Mouse (Mus musculus) telencephalon, adult 2 months (tissue): ENCODE results near the gene Ankrd12.
A peak's percentile ranks its signal among the peaks of the same experiment; 100 is the strongest.

Experiments
- DNase-seq: peaks from one replicate; pipeline ENCODE4 v3.0.0-alpha.2; 2011; ENCODE audit warnings: low read depth, low spot score

The Ankrd12 gene

DNA sequence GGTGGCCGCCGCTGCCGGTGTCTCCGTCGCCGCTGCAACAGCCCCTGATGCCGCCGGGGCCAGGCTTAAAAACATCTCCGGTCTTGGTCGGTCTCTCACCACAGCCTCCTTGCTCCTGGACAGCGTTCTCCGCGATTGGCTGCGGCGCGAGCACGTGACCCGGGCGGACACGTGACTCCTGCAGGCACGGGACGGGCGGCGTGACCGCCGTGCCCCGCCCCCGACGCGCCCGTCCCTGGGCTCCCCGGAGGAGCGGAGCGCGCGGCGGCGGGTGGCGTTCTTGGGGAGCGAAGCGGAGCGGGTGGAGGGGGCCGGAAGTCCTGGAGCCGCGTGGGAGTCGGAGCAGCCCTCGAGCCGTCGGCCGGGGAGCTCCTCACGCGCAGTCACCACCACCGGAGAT lies at the start of gene Ankrd12:
Ankrd12 (minus strand) TSS at position 156 of the 400 bp plus-strand sequence.
- peak; percentile 88 for DNase-seq

DNA sequence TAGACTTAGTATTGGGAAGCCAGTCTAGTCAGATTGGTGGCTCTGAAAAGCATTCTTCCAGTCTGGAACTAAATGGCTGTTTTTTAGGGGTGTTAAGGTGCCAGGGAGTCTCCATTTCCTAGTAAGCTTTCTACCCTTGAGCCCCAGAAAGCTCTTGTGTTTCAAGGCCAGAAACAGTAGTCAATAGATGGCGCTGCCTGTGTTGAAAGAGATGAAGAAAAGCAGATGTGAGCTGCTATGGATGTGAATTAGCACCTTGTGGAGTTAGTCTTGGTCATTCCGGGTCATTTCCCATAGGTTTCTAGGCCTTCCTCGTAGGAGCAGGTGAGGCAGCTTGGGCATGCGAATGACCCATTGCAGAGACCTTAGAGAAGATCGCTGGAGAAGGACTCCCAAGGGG lies 48.3 kb upstream of the Ankrd12 start:
- no peak for DNase-seq

GRCm38 (mm10) chr17:66123816-66124610 lies 47.1 kb upstream of the Ankrd12 start:
- peak; percentile 6 for DNase-seq

DNA sequence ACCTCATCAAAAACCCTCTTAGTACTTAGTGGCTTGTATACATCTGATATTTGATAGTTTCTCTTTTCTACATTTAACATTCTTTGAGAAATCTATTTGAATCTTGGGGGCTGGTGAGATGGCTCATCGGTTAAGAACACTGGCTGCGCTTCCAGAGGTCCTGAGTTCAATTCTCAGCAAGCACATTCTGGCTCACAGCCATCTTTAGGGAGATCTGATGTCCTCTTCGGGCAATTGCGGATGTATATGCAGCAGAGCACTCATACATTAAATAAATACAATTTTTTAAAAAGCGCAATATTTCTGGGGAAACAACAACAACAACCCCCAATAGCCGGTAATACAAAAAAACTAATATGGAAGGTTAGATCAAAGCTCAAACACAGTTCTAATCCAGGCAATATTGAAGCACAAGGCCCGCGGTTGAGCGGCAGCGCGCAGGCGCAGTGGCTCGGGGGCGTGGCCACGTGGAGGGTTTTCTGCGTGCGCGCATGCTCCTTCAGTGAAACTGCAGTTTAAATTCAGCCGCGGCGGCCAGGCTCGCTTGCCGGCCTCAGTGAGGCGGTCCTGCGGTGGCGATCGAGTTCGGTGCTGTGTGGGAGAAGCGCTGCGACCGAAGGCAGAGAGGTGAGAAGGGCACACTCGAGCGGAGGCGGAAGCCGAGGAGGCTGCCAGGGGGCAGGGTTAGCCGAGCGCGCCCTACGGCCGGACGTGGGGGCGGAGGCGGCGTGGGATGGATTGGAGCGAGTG lies 46.4 kb upstream of the Ankrd12 start, which contains the start of gene Ddx11:
Ddx11 (plus strand) TSS at position 455 of the 750 bp plus-strand sequence.
- peak; percentile 74 for DNase-seq

- DNase-seq, result no peak
These were observed 43.8 kb upstream of the Ankrd12 start for GRCm38 (mm10) chr17:66120701-66121100.

DNA sequence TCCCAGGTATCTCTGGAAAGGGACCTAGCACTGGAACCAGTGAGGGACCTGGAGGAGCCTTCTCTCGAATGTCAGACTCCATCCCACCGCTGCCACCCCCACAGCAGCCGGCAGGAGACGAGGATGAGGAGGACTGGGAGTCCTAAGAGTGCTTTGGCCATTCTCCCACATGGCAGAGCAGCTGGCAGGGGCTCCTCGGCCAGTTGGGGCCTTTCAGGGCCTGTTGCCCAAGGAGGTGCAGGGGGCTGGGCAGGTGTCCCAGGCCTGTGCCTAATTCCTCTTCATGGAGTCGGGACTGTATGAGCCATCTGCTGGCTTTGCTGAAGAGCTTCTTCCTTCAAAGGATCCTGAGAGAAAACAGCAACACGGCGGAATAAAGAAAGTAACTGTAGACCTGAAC lies 42.1 kb upstream of the Ankrd12 start:
- DNase-seq, result no peak

GRCm38 (mm10) chr17:66112166-66112565 lies 35.3 kb upstream of the Ankrd12 start:
- DNase-seq, result no peak

- DNase-seq, result peak; percentile 90
These were observed 34.6 kb upstream of the Ankrd12 start, which contains the start of gene Washc1 for GRCm38 (mm10) chr17:66111402-66111959. Washc1 (plus strand) TSS chr17:66111545.

GRCm38 (mm10) chr17:66110746-66111145 lies 33.9 kb upstream of the Ankrd12 start:
- peak; percentile 9 for DNase-seq

DNA sequence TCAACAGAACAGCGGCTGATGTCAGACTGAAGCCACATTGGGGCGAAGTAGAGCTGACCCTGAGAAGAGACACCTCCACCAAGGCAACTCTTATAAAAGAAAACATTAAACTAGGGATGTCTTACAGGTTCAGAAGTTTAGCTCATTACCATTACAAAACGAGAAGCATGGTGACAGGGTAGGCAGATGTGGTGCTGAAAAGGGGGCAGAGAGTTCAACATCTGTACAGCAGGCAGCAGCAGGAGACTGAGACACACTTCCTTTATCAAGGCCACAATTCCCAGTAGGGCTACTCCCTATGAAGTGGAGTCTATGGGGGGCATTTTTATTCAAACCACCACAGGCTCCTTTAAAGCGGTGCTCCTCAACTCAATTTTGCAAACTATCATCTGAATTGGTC lies 31.3 kb upstream of the Ankrd12 start:
- DNase-seq, result no peak

- DNase-seq, result no peak
These were observed 30.6 kb upstream of the Ankrd12 start for GRCm38 (mm10) chr17:66107466-66107865.

DNA sequence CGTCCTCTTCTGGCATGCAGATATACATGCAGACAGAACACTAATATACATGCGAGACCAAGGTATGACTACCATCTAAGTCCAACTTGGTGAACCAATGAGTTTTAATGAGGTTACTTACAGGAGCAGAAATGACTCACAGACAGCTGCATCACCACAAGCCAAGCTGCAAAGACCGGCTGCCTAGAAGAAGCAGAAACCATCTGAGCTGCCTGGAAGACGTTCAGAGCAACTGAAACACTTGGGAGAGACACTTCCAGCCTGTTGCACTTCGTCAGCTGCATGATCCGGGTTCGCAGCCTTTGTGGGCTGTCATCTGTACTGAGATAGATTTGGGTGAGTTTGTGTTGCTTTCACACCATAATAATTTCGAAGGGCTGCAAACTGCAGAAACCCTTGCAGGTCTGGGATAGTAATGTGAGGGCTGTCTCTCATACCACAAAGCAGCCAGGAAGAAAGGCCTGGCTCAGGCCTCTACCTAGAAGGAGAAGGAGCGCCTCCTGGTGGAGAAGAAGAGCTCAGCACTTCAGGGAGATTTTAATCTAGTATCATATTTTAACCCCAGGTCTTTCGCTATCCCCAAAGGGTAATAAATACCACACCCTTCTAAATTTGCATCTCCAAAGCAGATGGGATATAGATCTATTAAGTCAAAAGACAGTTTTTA lies 29.8 kb upstream of the Ankrd12 start:
- peak; percentile 17 for DNase-seq

DNA sequence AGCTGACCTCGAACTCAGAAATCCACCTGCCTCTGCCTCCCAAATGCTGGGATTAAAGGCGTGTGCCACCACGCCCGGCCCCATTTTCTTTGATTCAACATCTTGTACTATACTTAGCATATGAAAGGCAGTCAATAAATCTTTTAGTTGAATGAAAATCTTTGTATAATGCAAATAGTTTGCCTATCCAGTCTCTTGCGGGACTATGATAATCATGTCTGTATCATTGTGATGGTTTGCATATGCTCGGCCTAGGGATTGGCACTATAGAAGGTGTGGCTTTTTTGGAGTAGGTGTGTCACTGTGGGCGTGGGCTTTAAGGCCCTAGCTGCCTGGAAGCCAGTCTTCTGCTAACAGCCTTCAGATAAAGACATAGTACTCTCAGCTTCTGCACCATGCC lies 27.2 kb upstream of the Ankrd12 start:
- no peak for DNase-seq

DNA sequence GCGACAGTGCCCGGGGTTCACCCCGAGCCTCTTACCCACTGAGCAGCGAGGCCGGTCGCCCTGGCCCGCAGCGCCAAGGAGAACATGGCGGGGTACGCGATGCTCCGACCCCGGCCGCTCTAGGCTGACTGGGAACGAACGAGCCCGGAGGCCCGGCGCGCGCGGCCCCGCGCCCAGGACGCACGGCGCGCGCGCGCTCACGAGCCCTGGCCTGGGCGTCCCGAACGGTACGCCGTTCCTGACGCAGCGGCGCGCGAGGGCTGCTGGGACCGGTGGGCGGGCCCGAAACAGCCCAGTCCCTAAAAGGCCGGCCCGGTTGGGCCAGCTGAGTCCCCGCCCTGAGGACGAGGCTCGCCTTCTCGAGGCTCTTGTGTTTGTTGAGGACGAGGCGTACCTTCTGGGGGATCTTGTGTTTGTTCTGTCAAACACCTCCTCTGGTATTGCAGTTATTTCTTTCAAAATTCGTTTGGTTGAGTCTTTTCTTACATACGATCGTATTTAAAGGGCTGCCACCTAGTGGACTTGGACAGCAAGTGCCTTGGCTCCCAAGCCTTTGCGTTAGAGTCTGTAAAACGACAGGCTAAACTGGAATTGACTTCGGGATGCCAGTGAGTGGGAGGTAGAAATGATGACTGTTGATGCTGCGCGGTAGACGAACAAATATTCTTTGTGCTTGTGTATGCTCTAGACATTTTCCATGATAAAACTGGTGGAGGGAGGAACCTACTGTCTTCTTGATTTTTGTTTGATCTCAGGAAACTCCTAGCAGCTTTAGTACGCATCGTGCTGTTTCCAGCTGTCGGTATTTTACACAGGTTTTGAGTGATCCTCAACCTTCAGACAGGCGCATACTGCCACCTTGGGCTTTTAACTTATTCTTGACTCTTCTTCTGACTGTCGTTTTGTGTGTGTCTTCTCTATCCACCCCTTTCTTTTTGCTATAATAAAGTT lies 24.8 kb upstream of the Ankrd12 start, which contains the start of gene Ndufv2:
Ndufv2 (minus strand) TSS at position 180 of the 951 bp plus-strand sequence.
- DNase-seq, result peak; percentile 93

- peak; percentile 22 for DNase-seq
These were observed 23.9 kb upstream of the Ankrd12 start for GRCm38 (mm10) chr17:66100566-66101379.

DNA sequence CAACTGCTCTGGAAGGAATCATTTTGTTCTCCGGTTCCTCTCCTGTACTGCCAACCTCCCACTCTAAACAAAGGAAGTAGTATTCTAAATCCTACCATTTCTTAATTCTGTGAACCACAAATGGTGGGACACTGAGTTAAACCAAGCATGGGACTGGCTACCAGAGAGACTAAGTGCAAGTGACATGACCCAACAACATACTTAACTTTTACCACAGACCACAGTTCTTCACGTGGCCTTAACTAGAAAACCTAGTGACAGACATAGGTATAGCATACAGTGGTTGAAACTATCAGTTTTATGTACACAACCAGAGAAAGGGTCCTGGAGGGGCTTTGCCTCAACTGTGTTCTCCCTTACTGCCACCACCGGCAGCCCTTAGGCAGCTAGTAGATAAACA lies 15.8 kb upstream of the Ankrd12 start:
- no peak for DNase-seq

GRCm38 (mm10) chr17:66092065-66092464 lies 15.2 kb upstream of the Ankrd12 start:
- DNase-seq, result no peak

DNA sequence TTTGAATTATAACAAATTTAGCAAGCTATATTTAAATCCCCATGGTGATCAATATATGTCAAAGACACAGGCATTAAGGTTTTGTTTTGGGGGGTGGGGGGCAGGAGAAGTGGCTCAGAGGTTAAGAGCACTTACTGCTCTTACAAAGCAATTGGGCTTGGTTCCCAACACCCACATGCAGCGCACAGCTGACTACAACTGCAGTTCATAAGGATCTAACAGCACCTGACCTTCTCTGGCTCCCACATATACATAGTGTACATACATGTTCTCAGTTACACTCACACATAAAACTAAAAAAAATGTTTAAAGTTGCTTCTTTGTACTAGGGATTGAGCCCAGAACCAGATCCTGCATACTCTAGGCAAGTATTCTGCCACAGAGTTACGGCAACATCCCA lies 14.5 kb upstream of the Ankrd12 start:
- DNase-seq, result no peak

DNA sequence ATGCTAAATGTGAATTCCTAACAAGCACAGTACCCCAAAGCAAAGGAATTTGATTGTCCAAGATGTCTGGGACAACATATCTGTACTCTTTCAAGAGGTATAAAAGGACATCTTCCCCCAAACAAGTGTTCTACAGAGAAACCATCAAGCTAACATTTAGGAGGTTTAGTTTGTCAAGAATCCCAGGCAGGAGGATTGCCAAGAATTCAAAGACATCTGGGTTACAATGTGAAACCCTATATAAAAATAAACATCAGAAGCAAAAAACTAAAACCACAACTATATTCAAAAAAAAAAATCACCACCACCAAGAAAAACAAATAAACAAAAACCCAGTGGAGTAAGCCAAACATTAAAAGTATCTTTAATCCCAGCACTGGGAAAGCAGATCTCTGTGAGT lies 13.4 kb upstream of the Ankrd12 start:
- DNase-seq, result no peak

GRCm38 (mm10) chr17:66085038-66085437 lies 8.1 kb upstream of the Ankrd12 start:
- DNase-seq, result no peak
